Mouse (Mus musculus) C2C12 (cell line): ENCODE results near the gene Vps4b.

Source experiments
- CEBPB ChIP-seq: IDR thresholded peaks from one replicate; pipeline ENCODE4 v1.6.1; 2011; ENCODE audit warnings: low read depth, mild to moderate bottlenecking, control low read depth, moderate library complexity
- CTCF ChIP-seq: IDR thresholded peaks from one replicate; pipeline ENCODE4 v1.5.1; 2011; ENCODE audit not compliant: control insufficient read depth, insufficient read depth, insufficient read length
- FOSL1 ChIP-seq: IDR thresholded peaks from one replicate; pipeline ENCODE4 v1.8.0; 2011; ENCODE audit warnings: mild to moderate bottlenecking, low read length; ENCODE audit not compliant: poor library complexity, insufficient read depth, severe bottlenecking
- MAX ChIP-seq: IDR thresholded peaks from one replicate; pipeline ENCODE4 v1.6.1; 2011; ENCODE audit warnings: mild to moderate bottlenecking, control low read depth
- MYOD1 ChIP-seq: IDR thresholded peaks from one replicate; pipeline ENCODE4 v1.6.1; 2011; ENCODE audit warnings: low read depth; ENCODE audit not compliant: control insufficient read depth, insufficient read length
- USF1 ChIP-seq: IDR thresholded peaks from one replicate; pipeline ENCODE4 v1.6.1; 2011; ENCODE audit warnings: low read depth, mild to moderate bottlenecking, control low read depth, moderate library complexity

GRCm38 (mm10) chr1:106799931-106800330 lies 3.4 kb upstream of the Vps4b start:
- no peak for TF ChIP-seq CTCF
- no peak for TF ChIP-seq USF1
- no peak for TF ChIP-seq CEBPB
- no peak for TF ChIP-seq FOSL1
- no peak for TF ChIP-seq MAX
- no peak for TF ChIP-seq MYOD1
